Mouse (Mus musculus) forebrain, embryonic 16.5 days (tissue): ENCODE measurements at regions not wholly inside any gene's neighbourhood (a gene's known extent, or its start where the extent isn't known, plus 50 kb on each side); places are given as distances from the start of the nearest gene placed in this dataset.

Experiments
- ATAC-seq: fragments of 200-750 bp; cut with Nextera tagmentation; 2 replicates; pipeline ENCODE4 v1.8.0; 2017; ENCODE audit warnings: mild to moderate bottlenecking, moderate library complexity
- H3K27ac ChIP-seq: fragments of 300-500 bp; sonication (generic); 2 replicates; pipeline ENCODE4 v1.5.1; 2014; ENCODE audit warnings: low read length, control low read depth
- H3K27me3 ChIP-seq: fragments of 300-500 bp; sonication (generic); replicated peaks from 2 replicates; pipeline ENCODE4 v1.6.1; 2014; ENCODE audit warnings: low read length; ENCODE audit not compliant: control insufficient read depth, insufficient read depth
- H3K36me3 ChIP-seq: fragments of 300-500 bp; sonication (generic); 2 replicates; pipeline ENCODE4 v1.6.1; 2014; ENCODE audit not compliant: control insufficient read depth, insufficient read depth
- H3K4me1 ChIP-seq: fragments of 300-500 bp; sonication (generic); replicated peaks from 2 replicates; pipeline ENCODE4 v1.6.1; 2014; ENCODE audit warnings: low read length; ENCODE audit not compliant: control insufficient read depth, insufficient read depth
- H3K4me2 ChIP-seq: fragments of 300-500 bp; sonication (generic); 2 replicates; pipeline ENCODE4 v1.6.1; 2014; ENCODE audit warnings: mild to moderate bottlenecking, low read length, control low read depth
- H3K4me3 ChIP-seq: fragments of 300-500 bp; sonication (generic); replicated peaks from 2 replicates; pipeline ENCODE4 v1.5.1; 2014; ENCODE audit warnings: mild to moderate bottlenecking, low read length, control low read depth
- H3K9ac ChIP-seq: fragments of 300-500 bp; sonication (generic); replicated peaks from 2 replicates; pipeline ENCODE4 v1.6.1; 2014; ENCODE audit warnings: low read depth, low read length, control low read depth
- H3K9me3 ChIP-seq: fragments of 300-500 bp; sonication (generic); 2 replicates; pipeline ENCODE4 v1.6.1; 2016; ENCODE audit warnings: low read length; ENCODE audit not compliant: control insufficient read depth
- WGBS: fragments of 180-500 bp; shearing (Covaris S2); extraction: QIAGEN DNeasy Blood & Tissue Kit; methylation state at CpG from one replicate; pipeline ENCODE4 v1.1.7; 2014; 5-methylcytosine and 5-hydroxymethylcytosine counted together

DNA sequence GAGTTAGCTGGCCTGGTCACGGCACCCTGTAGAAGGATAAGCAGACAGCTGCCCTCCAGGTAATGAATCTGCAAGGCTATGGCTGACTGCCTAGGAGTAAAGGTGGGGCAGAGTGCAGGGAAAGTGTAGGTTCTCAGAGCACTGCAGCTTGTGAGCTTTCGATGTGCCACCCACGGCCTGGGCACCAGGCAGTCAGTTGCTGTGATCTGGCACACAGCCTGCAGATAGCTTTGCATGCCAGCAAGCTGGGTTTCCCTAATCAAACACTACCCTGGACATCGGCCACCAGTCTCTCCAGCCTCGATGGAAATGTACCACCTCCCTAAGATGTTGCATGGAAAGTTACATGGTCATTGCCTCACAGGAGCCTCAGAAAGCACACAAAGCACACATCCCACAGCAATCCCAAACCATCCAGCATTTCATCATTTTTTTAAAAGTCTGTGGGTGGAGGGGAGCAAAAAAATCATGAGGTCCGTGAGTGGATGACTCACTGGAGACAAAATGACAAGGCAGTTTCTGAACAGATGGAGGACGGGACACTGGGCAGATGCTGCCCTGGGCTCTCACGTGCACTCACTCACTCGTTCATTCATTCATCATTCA is 112.7 kb downstream of the Ets2 start:
- peaks cover 5% of the 10 kb centered on the region for H3K4me1 ChIP-seq
- no peaks in the 10 kb centered on the region for H3K27me3 ChIP-seq
- H3K9me3 ChIP-seq, result peaks cover 4% of the 10 kb centered on the region
- no peak overlapping the region for H3K4me2 ChIP-seq
- no peak overlapping the region for H3K4me3 ChIP-seq
- no peak overlapping the region for H3K27ac ChIP-seq
- ATAC-seq, result no peak
- 70% methylated on average over 9 of the region's 9 CpGs for WGBS
- H3K36me3 ChIP-seq, result no peaks in the 10 kb centered on the region
- H3K9ac ChIP-seq, result no peak overlapping the region

DNA sequence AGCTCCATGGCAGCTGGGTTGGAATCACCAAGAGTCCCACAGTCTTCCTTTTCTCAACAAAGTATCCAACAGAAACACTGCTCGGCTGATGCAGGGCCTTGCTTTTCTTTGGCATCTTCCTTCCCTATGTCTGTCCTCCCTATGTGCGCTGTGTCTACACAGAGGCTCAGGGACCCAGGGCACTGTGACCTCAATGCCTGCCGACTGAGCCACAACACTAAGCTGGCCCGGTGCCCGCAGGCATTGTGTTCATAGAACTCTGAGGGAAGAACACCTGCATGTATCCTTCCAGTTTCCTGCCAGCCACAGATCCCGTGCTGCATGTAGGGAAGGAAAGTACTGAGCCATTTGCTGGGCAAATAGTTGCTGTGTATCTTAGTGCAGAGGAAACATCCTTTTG is 109.2 kb downstream of the Ets2 start:
- WGBS, result 49% methylated on average over 6 of the region's 6 CpGs
- no peaks in the 10 kb centered on the region; the same call in 1 of the 2 replicates for H3K9me3 ChIP-seq
- ATAC-seq, result no peak
- H3K27ac ChIP-seq, result no peak overlapping the region
- no peaks in the 10 kb centered on the region for H3K27me3 ChIP-seq
- no peaks in the 10 kb centered on the region for H3K36me3 ChIP-seq
- no peak overlapping the region for H3K4me3 ChIP-seq
- no peak overlapping the region for H3K4me2 ChIP-seq
- H3K4me1 ChIP-seq, result peaks cover 5% of the 10 kb centered on the region
- H3K9ac ChIP-seq, result no peak overlapping the region

DNA sequence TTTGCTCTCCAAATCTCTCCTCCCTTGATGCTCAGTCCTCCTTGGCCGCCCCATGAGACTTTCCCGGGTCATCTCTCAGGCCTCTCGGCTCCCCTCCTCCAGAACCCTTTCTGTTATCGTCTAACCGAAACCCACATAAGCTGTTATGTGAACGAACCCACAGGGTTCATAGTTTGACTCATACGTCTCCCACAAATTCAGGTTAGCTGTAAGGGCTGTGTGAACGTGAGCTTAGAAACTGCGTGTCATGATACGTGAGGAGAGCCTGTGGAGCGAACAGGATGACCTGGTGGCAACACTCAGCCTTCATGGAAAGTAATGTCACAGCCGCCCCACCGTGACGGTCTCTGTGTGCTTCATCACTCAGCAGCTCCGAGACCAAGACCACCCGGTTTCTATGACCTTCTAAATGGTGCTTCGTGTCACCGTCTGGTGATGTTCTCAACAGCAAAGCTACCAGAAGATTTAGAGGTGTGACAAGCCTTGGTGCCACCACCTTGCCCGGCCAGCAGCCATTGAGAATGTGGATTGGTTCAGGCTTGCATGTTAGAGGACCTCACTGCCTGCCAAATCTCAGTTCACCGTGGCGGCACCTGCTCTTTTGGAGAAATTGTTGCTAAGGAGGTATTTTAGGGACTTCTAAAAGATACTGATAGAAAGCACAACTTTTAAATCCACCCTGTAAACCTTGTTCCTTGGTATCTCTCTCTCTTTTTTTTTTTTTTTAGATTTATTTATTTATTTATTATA is 107.4 kb downstream of the Ets2 start:
- no peak for ATAC-seq
- peaks cover 1% of the 10 kb centered on the region for H3K4me1 ChIP-seq
- H3K4me2 ChIP-seq, result no peak overlapping the region
- H3K9me3 ChIP-seq, result no peaks in the 10 kb centered on the region
- WGBS, result 94% methylated on average over 21 of the region's 21 CpGs
- no peak overlapping the region for H3K27ac ChIP-seq
- no peak overlapping the region for H3K9ac ChIP-seq
- H3K4me3 ChIP-seq, result no peak overlapping the region
- no peaks in the 10 kb centered on the region for H3K36me3 ChIP-seq
- no peaks in the 10 kb centered on the region for H3K27me3 ChIP-seq

DNA sequence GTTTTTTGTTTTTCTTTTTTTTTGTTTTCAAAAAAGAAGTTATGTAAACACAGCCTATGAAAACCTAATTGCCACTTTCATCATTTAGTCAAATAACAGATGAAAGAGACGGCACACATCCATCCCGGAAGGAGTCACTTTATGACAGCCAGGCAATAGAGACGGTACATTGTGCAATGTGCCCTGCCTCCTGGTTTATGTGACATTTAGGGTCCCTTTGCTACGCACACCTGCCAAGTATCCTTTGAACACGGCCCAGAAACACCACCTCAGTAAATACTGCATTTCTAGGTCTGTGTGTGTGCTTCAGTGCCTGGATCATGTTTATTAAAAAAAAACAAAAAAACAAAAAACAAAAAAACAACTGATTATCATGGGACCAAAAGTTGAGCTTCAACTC is 104.6 kb downstream of the Ets2 start:
- WGBS, result 86% methylated on average over 5 of the region's 5 CpGs
- Histone ChIP-seq H3K36me3 (no peaks in the 10 kb centered on the region), H3K27ac (no peak overlapping the region), H3K9me3 (no peaks in the 10 kb centered on the region), H3K4me2 (no peak overlapping the region), H3K27me3 (no peaks in the 10 kb centered on the region), H3K4me3 (no peak overlapping the region), H3K4me1 (no peaks in the 10 kb centered on the region), H3K9ac (no peak overlapping the region)
- ATAC-seq, result no peak

DNA sequence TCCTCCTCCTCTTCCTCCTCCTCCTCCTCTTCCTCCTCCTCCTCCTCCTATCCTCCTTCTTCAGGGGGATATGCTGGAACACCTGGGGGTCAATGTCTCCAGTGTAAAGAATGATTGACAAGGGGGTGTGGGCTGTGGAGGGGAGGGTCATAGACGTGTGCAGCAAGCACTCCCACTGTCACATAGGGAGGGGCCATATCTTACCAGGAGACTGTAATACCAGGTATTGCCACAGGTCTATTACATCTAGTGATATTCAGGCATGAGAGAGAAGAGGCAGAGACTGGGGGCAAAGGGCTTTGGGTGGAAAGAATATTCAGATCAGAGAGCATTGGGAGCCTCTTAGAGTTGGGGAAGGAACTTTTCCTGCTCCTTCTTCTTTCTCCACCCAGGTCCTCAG is 102.3 kb downstream of the Ets2 start:
- H3K4me3 ChIP-seq, result no peak overlapping the region
- no peaks in the 10 kb centered on the region; the same call in 1 of the 2 replicates for H3K4me1 ChIP-seq
- no peaks in the 10 kb centered on the region for H3K27me3 ChIP-seq
- no peak overlapping the region for H3K27ac ChIP-seq
- no peak for ATAC-seq
- H3K9me3 ChIP-seq, result no peaks in the 10 kb centered on the region
- H3K4me2 ChIP-seq, result no peak overlapping the region
- H3K9ac ChIP-seq, result no peak overlapping the region
- H3K36me3 ChIP-seq, result no peaks in the 10 kb centered on the region
- WGBS, result 41% methylated on average over 1 of the region's 1 CpGs

DNA sequence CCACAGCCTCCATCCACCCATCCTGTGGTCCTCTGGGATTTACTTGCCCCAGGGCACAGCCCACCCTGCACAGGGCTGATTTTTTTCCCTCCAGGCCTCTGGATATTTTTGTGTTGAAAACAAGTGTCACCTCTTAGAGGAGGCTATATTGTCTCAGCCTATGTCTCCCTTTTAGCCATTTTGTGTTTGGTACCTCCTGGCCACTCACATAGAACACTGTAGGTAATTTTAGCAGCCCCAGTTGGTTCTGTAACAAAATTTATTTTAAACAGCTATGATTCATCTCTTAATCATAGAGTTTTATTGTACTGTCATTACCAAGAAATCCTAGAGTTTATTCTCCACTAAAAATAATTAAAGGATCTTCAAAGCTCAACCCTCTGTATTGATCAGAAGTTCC is 100.8 kb downstream of the Ets2 start:
- H3K4me3 ChIP-seq, result no peak overlapping the region
- H3K4me2 ChIP-seq, result no peak overlapping the region
- H3K4me1 ChIP-seq, result no peaks in the 10 kb centered on the region; the same call in 1 of the 2 replicates
- H3K27me3 ChIP-seq, result no peaks in the 10 kb centered on the region
- no peak for ATAC-seq
- H3K27ac ChIP-seq, result no peak overlapping the region
- no peaks in the 10 kb centered on the region for H3K9me3 ChIP-seq
- H3K36me3 ChIP-seq, result no peaks in the 10 kb centered on the region
- no peak overlapping the region for H3K9ac ChIP-seq

DNA sequence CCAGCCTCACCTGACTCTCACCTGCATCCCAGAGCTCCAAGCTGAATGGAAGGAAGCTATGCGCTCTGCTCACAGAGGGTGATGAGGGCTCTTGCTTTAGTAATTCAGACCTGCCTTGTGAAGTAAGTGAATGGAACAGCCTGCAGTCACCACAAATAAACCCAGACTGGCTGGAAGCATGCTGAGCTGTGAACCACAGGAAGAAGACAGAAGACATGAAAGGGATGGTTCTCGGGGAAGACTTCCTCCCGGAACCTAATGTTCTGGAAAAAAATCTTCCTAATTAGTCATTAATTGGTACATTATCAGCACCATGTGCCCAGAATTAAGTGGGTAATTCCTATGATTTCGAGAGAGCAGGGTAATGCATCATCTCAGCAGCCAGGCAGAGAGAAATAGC is 100.3 kb downstream of the Ets2 start:
- Histone ChIP-seq H3K9me3 (no peaks in the 10 kb centered on the region), H3K27ac (no peak overlapping the region), H3K27me3 (no peaks in the 10 kb centered on the region), H3K4me2 (no peak overlapping the region), H3K9ac (no peak overlapping the region), H3K36me3 (no peaks in the 10 kb centered on the region), H3K4me3 (no peak overlapping the region), H3K4me1 (no peaks in the 10 kb centered on the region; the same call in 1 of the 2 replicates)
- WGBS, result 29% methylated on average over 4 of the region's 4 CpGs
- no peak for ATAC-seq

DNA sequence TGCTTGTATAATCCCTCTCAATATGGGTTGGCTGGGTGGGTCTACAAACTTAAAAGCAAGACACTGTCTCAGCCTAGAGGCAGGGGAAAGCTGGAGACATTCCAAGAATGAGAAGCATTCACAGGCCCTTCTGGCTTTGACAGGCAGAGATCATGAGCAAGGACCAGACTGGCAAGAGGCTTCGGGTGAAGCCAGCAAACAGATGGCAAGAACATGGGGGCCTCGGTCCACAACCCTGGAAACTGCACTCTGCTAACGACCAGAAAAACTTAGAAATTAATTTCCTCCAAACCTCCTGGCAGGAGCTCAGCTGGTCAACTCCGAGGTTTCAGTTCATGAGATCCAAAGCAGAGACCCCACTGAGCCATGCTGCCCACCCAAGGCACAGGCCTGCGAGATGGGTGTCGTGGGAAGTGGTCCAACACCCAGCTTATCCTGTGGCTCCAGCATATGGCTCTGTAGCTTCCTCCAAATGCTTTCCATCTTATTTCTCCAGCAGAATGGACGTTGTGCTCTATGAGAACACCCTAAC is 99.1 kb downstream of the Ets2 start:
- WGBS, result 58% methylated on average over 7 of the region's 7 CpGs
- H3K27me3 ChIP-seq, result no peaks in the 10 kb centered on the region
- ATAC-seq, result no peak

DNA sequence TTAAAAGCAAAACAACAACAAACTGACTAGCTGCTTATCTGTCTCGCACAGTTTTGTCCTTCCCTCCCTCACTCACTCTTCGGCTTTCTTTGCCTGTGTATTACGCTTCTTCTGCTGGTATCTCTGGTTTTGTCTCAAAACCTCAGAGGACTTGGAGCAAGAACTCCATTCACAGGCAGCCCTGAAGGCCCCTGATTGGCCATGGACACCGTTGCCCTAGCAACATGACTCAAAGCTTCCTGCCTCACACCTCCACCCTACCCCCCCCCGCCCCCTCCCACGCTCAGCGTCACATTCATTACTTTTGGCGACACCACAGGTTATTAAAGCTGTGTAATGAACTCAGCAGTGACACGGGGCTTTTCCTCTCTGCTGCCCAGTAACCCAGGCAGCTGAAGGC is 96.7 kb downstream of the Ets2 start:
- Histone ChIP-seq H3K36me3 (no peaks in the 10 kb centered on the region), H3K4me3 (no peak overlapping the region), H3K27ac (no peak overlapping the region), H3K4me2 (no peak overlapping the region), H3K9ac (no peak overlapping the region), H3K9me3 (no peaks in the 10 kb centered on the region), H3K27me3 (no peaks in the 10 kb centered on the region), H3K4me1 (no peaks in the 10 kb centered on the region; the same call in 1 of the 2 replicates)
- WGBS, result 42% methylated on average over 9 of the region's 9 CpGs
- 0 out of 2 replicates have a peak, but pooled peaks have one; percentile 28 for ATAC-seq

More for the DNA sequence above, 99.1 kb downstream of the Ets2 start:
- H3K9me3 ChIP-seq, result no peaks in the 10 kb centered on the region
- H3K4me2 ChIP-seq, result no peak overlapping the region
- no peaks in the 10 kb centered on the region; the same call in 1 of the 2 replicates for H3K4me1 ChIP-seq
- no peak overlapping the region for H3K4me3 ChIP-seq
- no peak overlapping the region for H3K27ac ChIP-seq
- H3K36me3 ChIP-seq, result no peaks in the 10 kb centered on the region
- no peak overlapping the region for H3K9ac ChIP-seq
